Mouse (Mus musculus) liver, embryonic 16.5 days (tissue): ENCODE data around the gene Rps6kl1. TPM values are rescaled to one million over a fixed set of nuclear protein-coding genes. Genes with fewer than 3 reads are reported as not detected.
"Not testable (repeated sequence)": the region's sequence is repeated elsewhere in the genome, so short reads cannot be mapped to it uniquely, and the experiment has no call there.

Experiments used
- ATAC-seq: fragments of 200-750 bp; cut with Nextera tagmentation; 2 replicates; pipeline ENCODE4 v1.8.0; 2017; ENCODE audit warnings: low read depth, mild to moderate bottlenecking, moderate number of reproducible peaks, moderate library complexity
- H3K27ac ChIP-seq: fragments of 300-500 bp; sonication (generic); 2 replicates; pipeline ENCODE4 v1.5.1; 2014; ENCODE audit warnings: mild to moderate bottlenecking, low read length
- H3K27me3 ChIP-seq: fragments of 300-500 bp; sonication (generic); 2 replicates; pipeline ENCODE4 v1.6.1; 2014; ENCODE audit warnings: low read depth, low read length, mixed read lengths; ENCODE audit not compliant: control insufficient read depth, insufficient read depth
- H3K36me3 ChIP-seq: fragments of 300-500 bp; sonication (generic); 2 replicates; pipeline ENCODE4 v1.6.1; 2014; ENCODE audit warnings: mild to moderate bottlenecking; ENCODE audit not compliant: control insufficient read depth, insufficient read depth
- H3K4me1 ChIP-seq: fragments of 300-500 bp; sonication (generic); 2 replicates; pipeline ENCODE4 v1.6.1; 2014; ENCODE audit warnings: low read depth, low read length, mixed read lengths; ENCODE audit not compliant: control insufficient read depth
- H3K4me2 ChIP-seq: fragments of 300-500 bp; sonication (generic); 2 replicates; pipeline ENCODE4 v1.6.1; 2014; ENCODE audit warnings: low read depth, low read length, mixed read lengths
- H3K4me3 ChIP-seq: fragments of 300-500 bp; sonication (generic); 2 replicates; pipeline ENCODE4 v1.5.1; 2014; ENCODE audit warnings: low read depth, mild to moderate bottlenecking, low read length
- H3K9ac ChIP-seq: fragments of 300-500 bp; sonication (generic); 2 replicates; pipeline ENCODE4 v1.6.1; 2014; ENCODE audit warnings: low read depth, low read length
- H3K9me3 ChIP-seq: fragments of 300-500 bp; sonication (generic); replicated peaks from 2 replicates; pipeline ENCODE4 v1.6.1; 2016; ENCODE audit warnings: low read length; ENCODE audit not compliant: control insufficient read depth
- WGBS: fragments of 180-500 bp; shearing (Covaris S2); extraction: QIAGEN DNeasy Blood & Tissue Kit; methylation state at CpG from one replicate; pipeline ENCODE4 v1.1.7; 2014; ENCODE audit not compliant: insufficient replicate concordance; 5-methylcytosine and 5-hydroxymethylcytosine counted together
- polyA plus RNA-seq: library from polyadenylated mRNA; unstranded; fragments of >200 nt; fragmentation: Nextera tagmentation; extraction: Ambion mirVana; gene quantifications from 2 replicates; pipeline ENCODE4 v1.2.1, GENCODE M21; 2015

Rps6kl1 gene
- polyA plus RNA-seq, 1 experiment from 2014 or later: 0.85 TPM

DNA sequence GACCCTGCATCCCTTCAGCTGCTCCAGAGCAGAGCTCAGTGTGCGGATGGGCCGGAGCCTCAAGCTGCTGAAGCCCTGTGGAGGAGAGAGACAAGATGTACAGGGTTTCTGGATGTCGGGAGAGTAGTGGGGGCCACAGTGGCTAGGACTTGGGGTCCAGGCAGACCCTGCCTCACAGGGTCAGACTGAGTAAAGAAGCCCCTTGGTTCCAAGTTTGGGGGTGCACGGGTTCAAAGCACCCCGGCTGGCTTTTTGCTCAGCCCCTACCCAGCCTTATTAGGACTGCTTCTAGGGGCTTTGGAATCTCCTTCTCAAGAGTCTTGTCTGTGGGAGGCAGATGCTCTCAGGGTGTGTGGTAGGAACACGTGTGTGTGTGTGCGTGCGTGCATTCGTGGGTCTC lies 4.2 kb downstream of the Rps6kl1 start:
- no peak overlapping the region for H3K4me3 ChIP-seq
- H3K4me1 ChIP-seq: peaks cover 6% of the 10 kb centered on the region
- H3K36me3 ChIP-seq: no peaks in the 10 kb centered on the region
- no peak overlapping the region for H3K9ac ChIP-seq
- H3K4me2 ChIP-seq: no peak overlapping the region
- no peak overlapping the region for H3K27ac ChIP-seq
- ATAC-seq: no peak
- H3K27me3 ChIP-seq: peaks cover 5% of the 10 kb centered on the region
- H3K9me3 ChIP-seq: no peaks in the 10 kb centered on the region
- WGBS: 69% methylated on average over 9 of the region's 9 CpGs

DNA sequence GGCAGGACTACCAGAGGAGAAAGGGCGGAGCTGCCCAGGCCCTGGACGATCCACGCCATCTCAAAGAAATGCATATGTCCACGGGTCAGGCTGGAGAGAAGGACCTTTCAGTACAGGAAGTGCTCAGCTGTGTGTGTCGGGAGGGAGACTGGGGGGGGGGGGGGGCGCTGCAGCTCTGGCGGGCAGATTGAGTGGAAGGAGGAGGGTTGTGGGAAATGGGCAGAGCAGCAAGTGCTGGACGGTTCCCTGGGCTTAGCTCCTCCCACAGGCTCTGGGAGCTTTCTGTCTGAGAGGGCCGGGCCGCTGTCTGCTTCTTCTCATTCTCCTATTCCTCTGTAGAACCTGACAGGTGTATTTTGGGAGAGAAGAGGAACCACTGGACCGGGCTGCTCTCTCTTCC lies 4.7 kb downstream of the Rps6kl1 start:
- no peak for ATAC-seq

DNA sequence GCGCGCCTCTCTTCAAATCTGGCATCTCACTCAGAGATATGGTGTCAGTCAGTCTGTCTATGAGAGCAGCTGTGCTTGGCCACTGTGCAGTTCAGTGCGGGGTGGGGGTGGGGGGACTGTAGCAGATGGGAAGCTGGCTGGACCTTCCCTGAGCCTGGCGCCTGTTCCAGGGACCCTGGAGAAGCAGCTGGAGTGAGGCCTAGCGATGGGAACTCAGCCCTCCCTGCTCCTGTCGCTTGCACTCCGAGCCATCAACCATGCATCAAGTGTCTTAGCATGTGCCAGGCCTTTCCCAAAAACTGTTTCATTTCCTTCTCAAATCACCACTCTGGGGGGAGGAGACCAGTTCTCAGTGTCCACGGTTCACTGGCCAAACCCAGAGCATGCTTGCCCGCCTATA lies 5.4 kb downstream of the Rps6kl1 start:
- H3K9me3 ChIP-seq: no peaks in the 10 kb centered on the region
- no peak overlapping the region for H3K4me3 ChIP-seq
- peaks cover 5% of the 10 kb centered on the region for H3K27me3 ChIP-seq
- H3K4me2 ChIP-seq: no peak overlapping the region
- no peak for ATAC-seq
- no peak overlapping the region for H3K27ac ChIP-seq
- no peaks in the 10 kb centered on the region; the same call in 1 of the 2 replicates for H3K4me1 ChIP-seq
- 71% methylated on average over 9 of the region's 9 CpGs for WGBS
- no peak overlapping the region for H3K9ac ChIP-seq
- H3K36me3 ChIP-seq: no peaks in the 10 kb centered on the region

More for the DNA sequence above, 4.7 kb downstream of the Rps6kl1 start:
- Histone ChIP-seq H3K9me3 (no peaks in the 10 kb centered on the region), H3K27me3 (peaks cover 5% of the 10 kb centered on the region), H3K36me3 (no peaks in the 10 kb centered on the region), H3K4me1 (peaks cover 3% of the 10 kb centered on the region), H3K4me3 (no peak overlapping the region), H3K9ac (no peak overlapping the region), H3K27ac (no peak overlapping the region), H3K4me2 (no peak overlapping the region)
- 26% methylated on average over 11 of the region's 11 CpGs for WGBS

DNA sequence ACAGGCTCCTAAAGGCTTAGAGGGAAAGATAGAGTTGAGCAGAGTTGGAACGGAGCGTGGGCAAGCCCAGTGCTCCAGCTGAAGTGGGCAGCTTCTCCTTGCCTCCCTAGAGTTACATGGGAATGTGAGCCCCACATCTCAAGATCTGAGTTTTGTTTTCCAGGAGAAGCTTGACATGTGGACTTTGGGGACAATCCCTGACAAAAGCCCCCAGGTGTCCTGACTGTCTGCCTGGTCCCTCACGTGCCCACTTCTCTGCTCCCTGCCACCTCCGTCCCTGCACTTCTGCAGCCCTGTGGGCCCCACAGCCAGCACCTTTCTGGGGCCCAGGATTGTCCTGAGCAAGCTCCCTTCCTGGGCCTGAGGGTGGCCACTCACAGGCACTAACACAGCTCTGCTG lies 6.2 kb downstream of the Rps6kl1 start:
- H3K4me1 ChIP-seq: no peaks in the 10 kb centered on the region
- H3K36me3 ChIP-seq: no peaks in the 10 kb centered on the region
- H3K27me3 ChIP-seq: no peaks in the 10 kb centered on the region
- no peak overlapping the region for H3K4me2 ChIP-seq
- ATAC-seq: no peak
- no peak overlapping the region for H3K9ac ChIP-seq
- H3K9me3 ChIP-seq: no peaks in the 10 kb centered on the region
- no peak overlapping the region for H3K27ac ChIP-seq
- WGBS: 83% methylated on average over 4 of the region's 4 CpGs
- H3K4me3 ChIP-seq: no peak overlapping the region

DNA sequence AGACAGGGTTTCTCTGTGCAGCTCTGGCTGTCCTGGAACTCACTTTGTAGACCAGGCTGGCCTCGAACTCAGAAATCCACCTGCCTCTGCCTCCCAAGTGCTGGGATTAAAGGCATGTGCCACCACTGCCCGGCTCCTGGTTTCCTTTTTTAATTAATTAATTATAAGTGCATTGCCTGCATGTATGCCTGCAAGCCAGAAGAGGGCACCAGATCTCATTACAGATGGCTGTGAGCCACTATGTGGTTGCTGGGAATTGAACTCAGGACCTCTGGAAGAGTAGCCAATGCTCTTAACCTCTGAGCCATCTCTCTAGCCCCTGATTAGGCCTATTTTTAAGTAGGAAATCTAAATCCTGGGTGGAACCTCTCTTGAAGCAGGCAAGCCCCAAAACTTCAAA lies 6.8 kb downstream of the Rps6kl1 start:
- not testable (repeated sequence) for H3K27ac ChIP-seq, H3K9ac ChIP-seq, H3K4me2 ChIP-seq, H3K9me3 ChIP-seq, H3K4me3 ChIP-seq, H3K27me3 ChIP-seq, ATAC-seq, H3K4me1 ChIP-seq, H3K36me3 ChIP-seq
- WGBS: 40% methylated on average over 2 of the region's 2 CpGs

DNA sequence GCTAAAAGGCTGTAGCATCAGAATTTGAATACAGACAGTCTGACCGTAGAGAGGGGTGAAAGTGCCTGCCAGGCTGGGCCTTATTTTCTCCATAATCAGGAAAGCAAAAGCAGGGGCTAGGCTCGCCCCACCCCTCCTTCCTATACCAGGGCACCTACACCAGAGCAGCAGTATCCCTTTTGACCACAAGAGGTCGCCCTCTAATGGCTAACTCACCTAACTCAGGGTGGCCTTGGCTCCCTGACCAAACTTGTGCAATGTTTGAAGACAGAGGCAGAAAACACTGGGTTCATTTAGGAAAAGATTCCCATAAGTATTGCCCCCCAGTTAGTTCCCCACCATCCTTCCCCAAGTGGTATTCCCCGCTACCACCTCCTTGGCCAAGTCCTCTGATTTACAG lies 8.3 kb downstream of the Rps6kl1 start:
- H3K9me3 ChIP-seq: no peaks in the 10 kb centered on the region
- H3K27me3 ChIP-seq: no peaks in the 10 kb centered on the region
- H3K4me2 ChIP-seq: no peak overlapping the region
- no peak overlapping the region for H3K4me3 ChIP-seq
- H3K27ac ChIP-seq: no peak overlapping the region
- H3K36me3 ChIP-seq: no peaks in the 10 kb centered on the region
- no peaks in the 10 kb centered on the region for H3K4me1 ChIP-seq
- no peak overlapping the region for H3K9ac ChIP-seq
- 18% methylated on average over 4 of the region's 4 CpGs for WGBS
- ATAC-seq: peak; percentile 59; the same call in 1 of the 2 replicates

DNA sequence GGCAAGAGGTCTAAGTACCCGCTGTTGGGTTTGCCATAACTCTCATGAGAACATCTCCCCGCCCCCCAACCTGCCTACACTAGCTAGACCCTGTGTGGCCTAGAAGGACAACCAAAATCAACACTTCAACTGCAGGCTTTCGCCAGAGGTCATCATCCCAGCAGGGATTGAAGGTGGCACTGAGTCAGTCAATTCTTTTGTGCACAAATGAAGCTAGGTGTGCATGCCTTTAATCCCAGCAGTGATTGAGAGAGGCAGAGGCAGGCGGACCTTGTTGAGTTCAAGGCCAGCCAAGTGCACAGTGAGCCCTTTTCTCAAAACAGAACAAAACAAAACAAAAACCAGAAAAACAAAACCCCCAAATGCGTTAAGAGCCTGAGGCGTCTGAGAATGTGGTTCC lies 10.0 kb downstream of the Rps6kl1 start:
- H3K4me2 ChIP-seq: no peak overlapping the region
- ATAC-seq: no peak
- H3K9ac ChIP-seq: no peak overlapping the region
- H3K4me1 ChIP-seq: no peaks in the 10 kb centered on the region
- no peak overlapping the region for H3K27ac ChIP-seq
- H3K4me3 ChIP-seq: no peak overlapping the region
- no peaks in the 10 kb centered on the region for H3K36me3 ChIP-seq
- no peaks in the 10 kb centered on the region for H3K27me3 ChIP-seq
- 66% methylated on average over 6 of the region's 6 CpGs for WGBS
- H3K9me3 ChIP-seq: no peaks in the 10 kb centered on the region

DNA sequence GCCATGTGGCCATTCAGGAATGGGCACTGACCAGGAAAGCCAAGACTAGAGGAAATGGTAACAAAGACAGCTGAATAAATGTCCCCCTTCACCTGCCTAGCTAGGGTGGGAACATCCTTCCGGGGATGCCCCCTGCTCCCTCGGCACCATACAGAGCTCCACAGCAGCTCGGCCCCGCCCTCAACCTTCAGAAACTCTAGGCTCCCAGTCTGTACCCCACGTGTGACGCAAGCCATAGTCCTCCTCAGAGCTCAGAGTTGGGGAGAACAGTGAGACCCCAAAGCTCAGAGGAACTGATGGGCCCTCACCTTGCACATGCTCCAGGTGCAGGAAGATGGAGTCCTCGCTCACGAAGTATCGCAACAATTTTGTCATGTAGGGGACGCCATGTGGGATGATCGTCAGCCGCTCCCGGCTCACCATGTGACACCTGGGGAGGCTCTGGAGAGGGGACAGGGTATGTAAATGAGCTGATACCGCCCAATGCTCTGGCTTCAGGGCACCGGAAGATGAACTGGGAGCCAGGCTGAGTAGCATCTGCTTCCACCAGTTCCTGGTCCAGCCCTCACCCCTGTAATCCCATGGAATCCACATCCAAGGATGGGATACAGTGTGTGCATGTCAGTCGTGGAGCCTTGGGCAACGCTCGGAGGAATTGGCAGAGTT lies 10.9 kb downstream of the Rps6kl1 start:
- H3K9me3 ChIP-seq: no peaks in the 10 kb centered on the region
- no peak overlapping the region for H3K9ac ChIP-seq
- no peaks in the 10 kb centered on the region for H3K27me3 ChIP-seq
- 35% methylated on average over 18 of the region's 18 CpGs for WGBS
- H3K36me3 ChIP-seq: 0 out of 2 replicates have a peak, but pooled peaks cover 3% of the 10 kb centered on the region
- H3K4me2 ChIP-seq: no peak overlapping the region
- no peak for ATAC-seq
- H3K4me1 ChIP-seq: no peaks in the 10 kb centered on the region
- H3K27ac ChIP-seq: no peak overlapping the region
- H3K4me3 ChIP-seq: no peak overlapping the region

DNA sequence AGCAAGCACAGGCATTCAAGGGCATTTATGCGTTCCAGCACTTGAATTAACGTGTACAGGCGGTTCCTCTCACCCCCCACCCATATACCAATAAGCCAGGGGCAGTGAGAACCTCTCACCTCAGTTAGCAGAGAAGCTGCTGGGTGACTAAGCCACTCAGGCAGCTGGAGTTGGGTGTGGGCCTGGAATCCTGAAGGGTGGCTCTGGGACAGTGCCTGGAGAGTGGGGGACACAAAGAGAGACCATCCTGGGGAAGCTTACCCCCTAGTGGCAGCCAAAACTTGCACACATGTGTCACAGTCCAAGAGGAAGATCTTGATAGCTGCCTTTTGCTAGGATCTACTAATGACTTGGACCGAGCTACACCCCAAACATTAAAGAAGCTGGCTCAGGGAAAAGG lies 14.4 kb downstream of the Rps6kl1 start:
- peaks cover 23% of the 10 kb centered on the region for H3K36me3 ChIP-seq
- no peaks in the 10 kb centered on the region for H3K4me1 ChIP-seq
- 69% methylated on average over 4 of the region's 4 CpGs for WGBS
- H3K4me2 ChIP-seq: no peak overlapping the region
- H3K9ac ChIP-seq: no peak overlapping the region
- no peaks in the 10 kb centered on the region for H3K27me3 ChIP-seq
- no peaks in the 10 kb centered on the region for H3K9me3 ChIP-seq
- H3K4me3 ChIP-seq: no peak overlapping the region
- H3K27ac ChIP-seq: no peak overlapping the region
- ATAC-seq: no peak
